Mouse (Mus musculus): ENCODE measurements around the gene Cep135.

The Cep135 gene

DNA sequence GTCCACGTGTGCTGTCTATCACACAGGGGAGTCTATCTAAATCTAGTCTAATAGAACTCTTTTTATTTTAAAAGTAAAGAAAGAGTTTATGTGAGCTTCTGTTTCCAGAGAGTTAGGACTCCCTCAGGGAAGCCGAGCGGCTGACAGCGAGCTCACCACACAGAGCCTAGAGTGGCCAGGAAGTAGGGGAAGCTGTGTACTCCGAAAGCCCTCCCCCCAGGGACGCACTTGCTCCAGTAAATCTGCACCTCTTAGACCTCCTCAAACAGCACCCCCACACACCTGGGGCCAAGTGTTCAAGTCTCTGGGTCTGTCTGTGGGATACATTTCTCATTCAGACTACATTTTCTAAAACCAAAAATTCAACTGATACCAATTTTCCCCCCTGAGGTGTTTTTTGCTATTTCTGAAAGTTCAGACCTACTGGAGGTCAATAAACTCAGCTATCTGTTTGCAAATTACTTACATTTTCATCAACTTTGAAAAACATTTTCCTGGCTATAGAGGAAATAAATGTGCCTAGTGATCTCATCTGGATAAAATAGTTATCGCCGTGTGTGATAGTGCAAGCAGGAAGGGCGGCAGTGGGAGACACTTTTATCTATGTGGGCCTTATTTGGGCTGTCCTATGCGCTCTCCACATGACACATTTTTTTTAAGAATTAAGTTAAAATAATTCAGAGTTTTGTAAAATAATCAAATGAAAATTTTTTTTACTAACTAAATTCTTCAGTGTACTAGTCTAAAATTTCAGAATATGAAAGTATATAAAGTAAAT is 56.8 kb downstream of the Cep135 start:
- no peak for DNase-seq

- DNase-seq = no peak
Observed at GRCm38 (mm10) chr5:76649897-76650296, 61.4 kb downstream of the Cep135 start.

DNA sequence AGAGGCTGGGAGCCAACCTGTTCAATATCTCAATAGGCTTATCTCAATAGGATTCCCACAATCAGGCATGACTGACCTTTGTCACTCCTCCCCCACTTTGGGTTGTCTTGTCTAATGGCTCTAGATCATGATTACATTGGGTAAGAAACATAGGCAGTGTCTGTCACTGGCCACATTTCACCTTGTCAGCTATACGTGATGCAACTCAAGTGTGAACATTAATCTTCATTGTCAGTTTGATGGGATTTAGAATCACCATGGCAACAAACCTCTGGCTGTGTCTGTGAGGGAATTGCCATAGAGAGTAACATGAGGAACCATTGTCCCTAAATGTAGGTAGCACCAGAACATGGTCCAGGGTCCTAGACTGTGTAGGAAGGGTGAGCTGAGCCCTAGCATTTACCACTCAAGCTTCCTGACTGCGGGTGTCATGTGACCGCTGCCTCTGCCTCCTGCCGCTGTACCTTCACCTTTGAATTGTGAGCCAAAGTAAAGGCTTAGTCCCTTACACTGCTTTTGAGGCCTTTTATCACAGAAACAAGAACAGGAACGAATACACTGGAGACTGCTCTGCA is 62.7 kb downstream of the Cep135 start:
- DNase-seq = no peak

DNA sequence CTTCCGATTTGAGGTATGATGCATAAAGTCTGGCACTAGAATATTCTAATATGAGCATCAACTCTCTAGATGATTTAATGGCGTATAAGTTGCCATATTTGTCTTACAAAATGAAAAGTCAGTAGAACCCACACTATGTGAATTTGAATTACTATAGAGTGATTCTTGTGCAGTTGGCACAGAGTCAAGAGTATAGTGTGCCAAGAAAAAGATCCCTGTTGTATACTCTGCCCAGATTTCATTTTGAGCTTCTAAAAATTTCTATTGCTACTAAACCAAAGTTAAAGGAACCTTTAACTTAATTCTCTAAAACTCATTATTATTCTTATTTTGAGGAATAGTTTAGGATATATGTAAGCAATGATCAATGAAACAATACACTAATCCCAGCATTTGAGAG is 67.7 kb downstream of the Cep135 start, which contains the start of gene C530008M17Rik:
TSS of gene C530008M17Rik (plus strand) at position 301 of the 400 bp plus-strand sequence.
- no peak for DNase-seq

GRCm38 (mm10) chr5:76657245-76658083 is 69.0 kb downstream of the Cep135 start:
- DNase-seq = peak; percentile 23

- no peak for DNase-seq
Observed at GRCm38 (mm10) chr5:76658084-76658934, 69.8 kb downstream of the Cep135 start.

DNA sequence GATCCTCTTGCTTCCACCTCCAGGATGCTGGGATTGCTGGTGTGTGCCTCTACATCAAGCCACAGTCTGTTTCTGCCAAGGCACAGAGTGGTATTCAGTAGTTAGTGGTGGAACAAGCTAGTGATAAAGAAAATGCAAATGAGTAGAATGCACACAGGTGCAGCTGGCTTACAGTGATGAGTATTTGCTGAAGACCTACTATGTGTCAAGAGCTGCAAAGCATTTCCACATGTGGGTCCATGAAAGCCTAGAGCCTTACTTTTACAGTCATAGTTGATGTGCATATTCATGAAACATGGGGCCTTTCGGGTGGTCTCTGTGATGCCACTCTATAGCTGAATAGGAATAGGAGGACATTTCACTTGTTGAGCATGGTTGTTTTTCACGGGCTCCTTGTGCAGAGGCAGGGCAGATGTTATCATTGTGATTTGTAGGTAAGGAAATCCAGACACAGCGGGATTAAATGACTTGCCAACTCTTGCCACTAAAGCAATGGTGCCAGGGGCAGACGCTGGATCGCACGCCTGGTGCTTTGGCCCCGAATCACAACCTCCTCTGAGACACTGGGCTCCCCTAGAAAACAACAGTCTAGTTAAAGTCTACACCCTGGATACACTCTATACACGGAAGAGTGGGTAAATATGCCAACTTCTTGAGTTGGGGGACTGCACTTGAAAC is 71.6 kb downstream of the Cep135 start:
- DNase-seq = no peak

- no peak for DNase-seq
Observed at GRCm38 (mm10) chr5:76661310-76661709, 72.8 kb downstream of the Cep135 start.

- DNase-seq = no peak
Observed at GRCm38 (mm10) chr5:76664936-76665335, 76.4 kb downstream of the Cep135 start.

GRCm38 (mm10) chr5:76665421-76665820 is 76.9 kb downstream of the Cep135 start:
- DNase-seq = no peak

- DNase-seq = no peak
Observed at GRCm38 (mm10) chr5:76666026-76666756, 77.7 kb downstream of the Cep135 start.

- DNase-seq = no peak
Observed at GRCm38 (mm10) chr5:76668118-76668517, 79.6 kb downstream of the Cep135 start.

GRCm38 (mm10) chr5:76668547-76668946 is 80.0 kb downstream of the Cep135 start:
- no peak for DNase-seq

DNA sequence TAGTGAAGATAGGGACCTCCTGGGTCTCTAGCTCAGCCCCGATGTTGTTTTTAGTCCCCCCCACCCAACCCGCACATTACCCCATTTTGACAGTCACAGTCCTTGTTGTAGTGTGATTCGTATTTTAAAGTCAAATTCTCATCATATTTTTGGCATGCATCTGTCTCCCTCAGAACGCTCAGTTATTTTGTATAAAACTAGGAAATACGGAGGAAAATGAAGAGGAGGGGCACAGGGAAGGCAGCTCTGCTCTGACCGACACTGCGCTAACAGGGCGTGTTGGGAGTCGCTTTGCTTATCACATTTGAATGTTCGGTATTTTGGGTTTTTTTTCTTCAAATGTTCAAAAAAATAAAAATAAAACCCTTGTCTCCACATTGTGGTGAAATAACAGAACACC is 81.7 kb downstream of the Cep135 start:
- no peak for DNase-seq

DNA sequence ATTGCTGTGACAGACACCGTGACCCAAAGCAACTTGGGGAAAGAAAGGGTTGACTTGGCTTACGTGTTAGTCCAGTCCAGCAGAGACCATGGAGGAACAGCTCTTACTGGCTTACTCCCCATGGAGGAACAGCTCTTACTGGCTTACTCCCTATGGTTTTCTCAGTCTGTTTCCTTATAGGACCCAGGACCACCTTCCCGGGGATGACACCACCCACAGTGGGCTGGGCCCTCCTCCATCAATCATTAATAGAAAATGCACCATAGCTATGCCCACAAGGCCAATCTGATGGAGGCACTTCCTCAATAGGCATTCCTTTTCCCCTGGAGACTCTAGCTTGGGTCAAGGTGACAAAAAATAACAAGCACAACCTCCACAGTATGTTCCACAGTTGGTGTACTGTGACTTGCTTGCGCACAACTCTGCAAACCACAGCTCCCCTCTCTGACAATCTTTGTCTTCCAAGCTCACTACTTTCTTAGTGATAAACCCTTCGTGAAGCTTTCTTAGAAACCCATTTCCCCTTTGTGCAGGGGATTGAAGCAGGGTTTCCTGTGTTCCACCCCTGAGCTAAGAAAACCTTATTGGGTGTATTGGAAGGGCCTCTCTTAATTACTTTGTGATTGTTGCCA is 85.6 kb downstream of the Cep135 start:
- DNase-seq = no peak

DNA sequence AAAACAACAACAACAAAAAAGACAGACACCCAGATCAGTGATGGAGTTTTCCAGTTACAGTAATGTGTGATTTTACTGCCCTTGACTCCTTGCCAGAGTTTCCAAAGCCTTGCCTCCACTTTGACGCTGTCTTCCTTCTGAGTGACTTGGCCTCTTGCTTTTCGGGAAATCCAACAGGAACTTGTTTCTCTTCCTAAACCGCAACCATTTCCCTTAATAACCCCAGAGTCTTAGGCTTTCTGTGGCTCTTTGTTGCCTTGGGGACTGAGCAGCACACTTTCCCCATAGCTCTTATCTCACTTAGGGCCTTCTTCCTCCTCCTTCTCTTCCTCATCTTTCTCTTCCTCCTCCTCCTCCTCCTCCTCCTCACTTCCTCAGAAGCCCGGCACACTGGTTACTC is 86.9 kb downstream of the Cep135 start:
- no peak for DNase-seq

DNA sequence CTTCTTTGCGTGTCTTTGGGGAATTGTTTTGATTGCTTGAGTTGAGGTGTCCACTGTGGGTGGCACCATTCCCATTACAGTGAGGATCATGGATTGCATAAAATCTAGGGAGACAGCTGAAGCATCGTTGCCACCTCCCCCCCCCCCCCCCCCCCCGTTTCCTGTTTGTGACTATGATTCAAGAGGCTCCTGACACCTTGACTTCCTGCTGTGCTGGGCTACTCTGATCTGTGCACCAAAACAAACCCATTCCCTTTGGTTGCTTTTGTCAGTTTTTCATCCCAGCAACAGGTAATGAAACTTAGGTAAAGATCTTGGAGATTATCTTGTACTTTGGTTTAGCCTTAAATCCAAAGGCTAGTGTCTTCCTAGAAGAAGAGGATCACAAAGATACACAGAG is 92.5 kb downstream of the Cep135 start:
- no peak for DNase-seq

DNA sequence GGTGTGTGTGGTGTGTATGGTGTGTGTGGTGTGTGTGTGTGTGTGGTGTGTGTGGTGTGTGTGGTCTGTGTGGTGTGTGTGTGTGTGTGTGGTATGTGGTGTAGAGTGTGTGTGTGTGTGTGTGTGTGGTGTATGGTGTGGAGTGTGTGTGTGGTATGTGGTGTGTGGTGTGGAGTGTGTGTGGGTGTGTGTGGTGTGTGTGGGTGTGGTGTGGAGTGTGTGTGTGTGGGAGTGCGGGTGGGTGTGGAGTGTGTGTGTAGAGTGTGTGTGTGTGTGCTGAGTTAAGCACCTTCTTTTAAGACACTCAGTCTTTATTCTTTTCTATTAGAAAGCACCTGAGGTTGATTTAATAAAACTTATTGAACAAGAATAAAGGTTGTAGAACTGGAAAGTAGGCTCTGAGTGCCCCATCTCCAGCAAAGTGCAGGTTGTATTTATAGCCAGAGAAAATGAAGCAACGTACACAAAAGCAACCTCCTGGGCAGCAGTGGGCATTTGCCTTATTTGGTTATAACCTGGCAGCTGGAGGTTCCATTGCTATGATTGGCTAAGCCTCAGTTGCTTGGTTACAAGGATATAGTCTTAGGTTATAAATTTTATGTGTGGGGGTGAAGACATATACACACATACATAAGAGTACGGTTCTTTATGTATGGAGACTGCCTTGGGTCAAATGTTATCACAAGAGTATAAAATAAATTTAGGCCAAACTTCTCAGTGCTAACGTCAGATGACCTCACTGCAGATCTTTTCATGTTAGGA is 93.6 kb downstream of the Cep135 start:
- DNase-seq = no peak

- DNase-seq = no peak
Observed at GRCm38 (mm10) chr5:76683455-76683854, 95.0 kb downstream of the Cep135 start.
